Mouse (Mus musculus) thymus, postnatal 10 days (tissue): Measurements from ENCODE around the gene Psmd6.
A peak's percentile ranks its signal among the peaks of the same experiment; 100 is the strongest.

Experiments used
- DNase-seq, 2 experiments: peaks; one replicate each; pipeline ENCODE4 v3.0.0; 2021; ENCODE audit warnings: low spot score in 2 of 2

Psmd6 gene

DNA sequence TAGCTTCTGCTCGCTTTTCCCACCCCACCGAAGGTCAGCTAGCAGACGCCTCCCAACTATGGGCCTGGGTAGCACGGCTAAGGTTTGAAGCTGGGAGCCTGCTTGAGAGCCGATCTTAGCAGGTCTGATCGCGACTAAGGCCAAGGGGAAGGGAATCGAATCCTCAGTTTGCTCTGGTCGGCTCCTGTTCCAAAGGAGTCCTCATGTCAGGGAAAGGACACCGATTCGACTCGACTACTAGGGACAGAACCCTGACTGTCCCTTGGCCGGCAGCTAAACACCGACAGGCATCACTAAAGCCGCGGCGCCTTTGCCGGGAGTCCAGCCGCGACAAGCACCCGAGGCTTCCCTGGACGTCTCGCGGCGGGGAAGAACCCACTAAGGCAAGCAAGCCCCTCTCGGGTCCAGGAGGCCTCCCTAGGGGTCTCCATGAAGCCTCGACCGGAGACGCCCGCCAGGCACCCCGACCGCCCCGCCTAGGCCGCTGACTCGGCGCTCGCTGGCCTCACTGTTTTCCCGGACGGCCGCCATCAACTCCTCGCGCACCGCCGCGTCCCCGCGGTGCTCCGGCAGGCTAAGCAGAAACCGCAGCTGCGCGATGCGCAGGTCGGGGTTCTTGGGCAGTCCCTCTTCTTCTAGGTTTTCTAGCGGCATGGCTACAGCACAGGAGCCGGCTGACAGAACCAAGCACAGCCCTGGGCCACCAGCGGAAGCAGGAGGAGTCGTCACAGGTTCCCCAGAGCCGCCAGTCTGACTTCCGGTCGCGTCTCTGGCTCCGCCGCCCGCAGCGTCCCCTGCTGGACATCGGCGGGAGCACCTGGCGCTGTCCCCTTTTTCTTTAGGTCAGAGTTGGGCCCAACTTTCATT lies at the start of gene Psmd6:
Psmd6 (minus strand) TSS at position 755 of the 867 bp plus-strand sequence.
- DNase-seq: peak; percentile 80 to 89

DNA sequence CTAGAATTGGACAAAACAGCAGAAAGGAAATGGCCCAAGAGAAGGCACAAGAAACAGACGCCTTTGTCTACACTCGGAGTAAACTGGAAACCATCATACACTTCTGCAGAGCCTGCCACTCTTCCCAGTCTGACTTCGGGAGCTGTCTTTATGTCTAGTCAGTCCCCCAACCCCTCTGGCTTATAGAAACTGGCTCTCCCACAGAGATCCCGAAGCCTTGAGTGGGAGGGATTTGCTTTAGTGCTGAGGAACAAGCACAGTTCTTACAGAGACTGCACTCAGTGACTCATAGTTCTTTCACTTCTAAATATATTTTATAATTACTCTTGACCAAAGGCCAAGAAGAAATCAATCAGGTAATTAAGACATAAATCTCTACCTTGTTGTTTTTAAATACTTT lies 10.1 kb downstream of the Psmd6 start:
- DNase-seq: no peak

DNA sequence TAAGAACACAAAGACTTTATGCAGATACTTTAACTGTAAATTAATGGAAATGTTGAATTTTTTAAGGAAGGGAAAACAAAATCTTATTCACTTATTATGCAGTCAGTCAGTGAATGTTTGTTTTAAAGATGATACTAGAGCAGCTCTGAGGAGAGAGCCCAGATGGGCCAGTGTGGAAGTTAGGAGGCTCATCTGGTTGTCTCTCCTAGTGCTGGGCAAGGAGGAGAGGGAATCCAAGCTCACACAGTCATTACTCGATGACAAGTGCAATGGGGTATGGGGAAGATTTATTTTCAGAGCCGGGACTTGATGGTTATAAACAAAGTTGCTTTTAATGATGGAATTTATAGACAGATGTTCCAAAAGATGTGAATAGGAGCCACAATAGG lies 15.9 kb downstream of the Psmd6 start:
- DNase-seq: no peak

GRCm38 (mm10) chr14:14104213-14104929 lies 16.4 kb downstream of the Psmd6 start:
- no peak for DNase-seq

- no peak for DNase-seq
Measured at GRCm38 (mm10) chr14:14101296-14101695, 19.5 kb downstream of the Psmd6 start.

GRCm38 (mm10) chr14:14100773-14101280 lies 20.0 kb downstream of the Psmd6 start:
- no peak for DNase-seq

DNA sequence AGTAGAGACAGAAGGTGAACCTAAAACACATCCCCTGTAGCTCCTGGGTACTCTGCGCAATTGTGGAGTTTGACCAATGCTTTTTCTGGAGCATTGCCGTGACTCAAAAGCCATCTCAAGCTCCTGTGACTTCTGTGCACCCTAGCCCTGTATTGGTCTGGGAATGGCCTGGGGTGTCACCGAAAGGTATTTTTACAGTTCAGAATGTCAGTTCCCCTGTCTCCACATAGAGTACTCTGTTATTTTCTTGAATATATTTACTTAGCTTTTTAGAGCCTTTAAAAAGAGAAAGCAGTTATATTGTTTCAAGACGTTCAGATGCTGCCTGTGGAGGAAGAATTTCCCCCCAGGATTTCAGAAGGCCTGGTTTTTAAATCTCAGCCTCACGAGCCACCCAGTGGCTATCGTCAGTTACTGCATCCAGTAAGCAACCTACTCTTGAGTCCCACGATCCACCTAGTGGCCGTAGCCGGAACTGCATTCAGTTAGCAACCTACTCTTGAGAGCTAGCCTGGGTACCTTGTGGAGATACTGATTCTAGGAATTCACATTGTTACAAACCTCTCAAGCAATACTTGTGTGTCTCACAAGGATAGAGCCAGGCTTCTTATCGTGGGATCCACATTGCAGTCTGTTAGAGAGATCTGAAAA lies 22.3 kb downstream of the Psmd6 start:
- peak; percentile 75 to 88 for DNase-seq

GRCm38 (mm10) chr14:14090571-14090970 lies 30.2 kb downstream of the Psmd6 start:
- DNase-seq: no peak

GRCm38 (mm10) chr14:14088016-14088791 lies 32.6 kb downstream of the Psmd6 start:
- peak in 1 of 2 experiments; percentile 11 for DNase-seq

DNA sequence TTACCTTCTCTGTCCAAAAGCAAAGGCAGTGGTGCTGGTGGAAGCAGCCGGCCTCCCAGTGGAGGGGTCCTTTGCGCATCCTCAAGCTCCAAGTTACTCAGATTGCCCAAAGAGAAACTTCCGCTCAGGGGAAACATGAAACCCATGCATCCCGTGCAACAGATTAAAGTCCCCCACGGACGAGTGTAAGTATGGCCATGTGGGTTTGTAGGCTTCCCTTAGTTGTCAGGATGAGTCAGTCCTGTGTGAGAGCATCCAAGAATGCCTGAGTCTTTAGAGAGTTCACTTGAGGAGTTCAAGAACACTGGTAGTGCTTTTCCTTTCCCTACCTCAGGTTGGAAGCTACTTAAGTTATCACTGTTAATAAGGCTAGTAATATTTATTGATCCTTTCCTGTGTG lies 33.4 kb downstream of the Psmd6 start:
- no peak for DNase-seq

- DNase-seq: no peak
Measured at GRCm38 (mm10) chr14:14086711-14087263, 34.0 kb downstream of the Psmd6 start.

DNA sequence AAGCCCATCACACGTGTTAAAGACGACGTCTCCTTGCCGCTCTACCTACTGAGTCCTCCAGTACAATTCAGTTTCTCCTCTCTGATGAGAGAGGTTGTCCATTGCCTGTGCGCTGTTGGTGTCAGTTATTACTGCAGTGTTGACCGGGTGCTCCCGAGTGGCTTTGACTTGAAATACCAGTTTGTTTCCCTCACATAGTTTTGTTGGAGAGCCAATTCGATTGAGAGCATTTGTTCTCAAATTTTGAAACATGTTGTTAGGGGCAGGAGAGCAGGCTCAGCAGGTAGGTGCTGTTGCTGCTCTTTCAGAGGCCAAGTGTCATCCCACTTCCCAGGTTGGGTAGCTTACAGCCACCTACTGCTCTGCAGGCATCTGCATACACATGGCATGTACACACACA lies 37.0 kb downstream of the Psmd6 start:
- no peak for DNase-seq

DNA sequence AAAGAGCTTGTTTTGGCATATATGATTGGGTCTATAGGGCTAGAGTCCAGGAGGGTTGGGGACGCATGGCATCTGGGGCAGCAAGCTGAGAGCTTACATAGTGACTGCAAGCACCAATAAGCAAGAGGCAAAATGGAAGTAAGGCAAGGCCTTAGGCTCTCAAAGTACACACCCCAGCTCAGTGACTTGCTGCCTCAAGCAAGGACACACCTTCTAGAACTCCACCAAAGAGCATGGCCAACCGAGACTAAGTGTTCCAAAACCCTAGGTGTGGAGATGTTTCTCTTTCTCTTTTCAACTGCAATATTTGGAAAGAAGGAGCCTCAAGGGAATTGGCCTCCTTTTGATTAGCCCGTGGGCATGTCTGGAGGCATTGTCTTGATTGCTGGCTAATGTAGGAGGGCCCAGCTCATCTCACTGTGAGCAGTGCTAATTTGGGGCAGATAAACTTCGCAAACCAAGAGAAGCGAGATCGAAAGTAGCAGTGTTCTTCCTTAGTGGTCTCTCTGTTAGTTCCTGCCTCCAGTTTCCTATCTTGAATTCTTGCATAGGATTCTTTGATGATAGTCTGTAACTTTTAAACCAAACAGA lies 40.1 kb downstream of the Psmd6 start:
- no peak for DNase-seq

DNA sequence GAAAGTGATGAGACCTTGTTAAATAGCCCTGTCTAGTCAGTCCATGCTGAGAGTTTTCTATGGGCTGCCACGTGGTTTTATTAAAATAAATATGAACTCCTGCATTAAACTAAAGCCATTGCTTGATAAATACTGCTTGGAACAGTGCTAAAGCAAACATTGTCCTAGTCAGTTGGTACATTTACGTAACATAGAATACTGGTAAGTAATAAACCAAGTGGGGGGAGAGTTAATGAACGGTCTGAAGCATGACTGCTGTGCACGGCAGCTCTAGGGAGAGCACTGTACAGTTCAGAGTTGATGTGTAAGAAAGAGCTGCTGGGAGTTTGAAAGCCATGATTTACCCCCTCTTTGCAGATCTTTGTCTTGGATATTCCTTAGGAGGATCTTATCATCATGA lies 49.3 kb downstream of the Psmd6 start:
- no peak for DNase-seq

- DNase-seq: no peak
Measured at GRCm38 (mm10) chr14:14070541-14071315, 50.1 kb downstream of the Psmd6 start.

GRCm38 (mm10) chr14:14068553-14068952 lies 52.2 kb downstream of the Psmd6 start:
- DNase-seq: no peak

- DNase-seq: peak; percentile 24 to 32
Measured at GRCm38 (mm10) chr14:14067648-14068472, 52.9 kb downstream of the Psmd6 start.

DNA sequence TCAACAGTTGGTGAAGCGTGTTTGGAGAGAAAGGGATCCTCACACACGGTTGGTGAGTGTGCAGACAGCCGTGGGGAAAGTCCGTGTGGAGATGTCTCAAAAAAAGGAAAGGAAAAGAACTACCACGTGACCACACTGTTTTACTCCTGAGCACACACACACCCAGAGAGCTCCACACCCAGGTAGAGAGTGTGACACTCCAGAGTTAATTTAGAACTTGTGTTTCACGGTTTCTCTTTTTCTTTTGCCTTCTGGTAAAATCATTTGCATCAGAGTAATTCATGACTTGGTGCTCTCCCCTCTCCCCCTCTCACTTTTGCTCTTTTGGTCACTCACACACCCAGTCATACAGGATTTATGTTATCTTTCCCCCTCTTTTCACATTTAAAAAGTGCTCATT lies 54.5 kb downstream of the Psmd6 start:
- DNase-seq: no peak

DNA sequence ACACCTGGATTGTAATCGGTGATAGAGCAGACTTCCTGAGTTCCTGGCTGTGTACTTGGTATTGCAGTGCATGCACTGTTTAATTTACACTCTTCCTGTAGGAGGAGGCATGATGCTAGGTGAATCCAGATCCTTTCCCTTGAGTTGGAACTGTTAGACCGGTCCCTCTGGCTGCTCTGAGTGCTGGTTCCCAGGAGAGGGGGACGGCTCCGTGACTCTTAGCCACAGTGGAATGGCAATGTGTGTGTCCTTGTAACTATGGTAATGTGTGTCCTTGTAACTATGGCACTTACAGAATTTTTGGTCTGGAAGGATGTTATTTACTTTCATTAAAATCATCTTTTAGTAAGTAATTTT lies 55.7 kb downstream of the Psmd6 start:
- no peak for DNase-seq
